Mouse (Mus musculus) midbrain, embryonic 15.5 days (tissue): ENCODE results near the gene Fam187b. TPM values are rescaled to one million over a fixed set of nuclear protein-coding genes. Genes with fewer than 3 reads are reported as not detected.

Experiments used
- ATAC-seq: fragments of 200-750 bp; cut with Nextera tagmentation; replicated peaks from 2 replicates; pipeline ENCODE4 v1.8.0; 2017; ENCODE audit warnings: moderate TSS enrichment
- H3K27ac ChIP-seq: fragments of 300-500 bp; sonication (generic); 2 replicates; pipeline ENCODE4 v1.5.1; 2015; ENCODE audit warnings: mild to moderate bottlenecking, inconsistent platforms
- H3K27me3 ChIP-seq: fragments of 300-500 bp; sonication (generic); replicated peaks from 2 replicates; pipeline ENCODE4 v1.6.1; 2015; ENCODE audit warnings: inconsistent platforms
- H3K36me3 ChIP-seq: fragments of 300-500 bp; sonication (generic); replicated peaks from 2 replicates; pipeline ENCODE4 v1.6.1; 2015; ENCODE audit warnings: inconsistent platforms
- H3K4me1 ChIP-seq: fragments of 300-500 bp; sonication (generic); 2 replicates; pipeline ENCODE4 v1.6.1; 2015; ENCODE audit warnings: inconsistent platforms
- H3K4me2 ChIP-seq: fragments of 300-500 bp; sonication (generic); 2 replicates; pipeline ENCODE4 v1.6.1; 2015; ENCODE audit warnings: inconsistent platforms, mild to moderate bottlenecking, moderate library complexity
- H3K4me3 ChIP-seq: fragments of 300-500 bp; sonication (generic); 2 replicates; pipeline ENCODE4 v1.5.1; 2015; ENCODE audit warnings: mild to moderate bottlenecking, inconsistent platforms
- H3K9ac ChIP-seq: fragments of 300-500 bp; sonication (generic); 2 replicates; pipeline ENCODE4 v1.6.1; 2015; ENCODE audit warnings: mild to moderate bottlenecking, inconsistent platforms
- H3K9me3 ChIP-seq: fragments of 300-500 bp; sonication (generic); 2 replicates; pipeline ENCODE4 v1.6.1; 2016; ENCODE audit warnings: inconsistent platforms
- WGBS: fragments of 180-500 bp; shearing (Covaris S2); methylation state at CpG from one replicate; pipeline ENCODE4 v1.1.7; 2015; ENCODE audit warnings: mixed read lengths; 5-methylcytosine and 5-hydroxymethylcytosine counted together
- polyA plus RNA-seq: library from polyadenylated mRNA; unstranded; fragments of >200 nt; fragmentation: Nextera tagmentation; extraction: Ambion mirVana; gene quantifications from 2 replicates; pipeline ENCODE4 v1.2.1, GENCODE M21; 2015

Gene Fam187b
- polyA plus RNA-seq, 1 experiment from 2014 or later: 0.68 TPM

DNA sequence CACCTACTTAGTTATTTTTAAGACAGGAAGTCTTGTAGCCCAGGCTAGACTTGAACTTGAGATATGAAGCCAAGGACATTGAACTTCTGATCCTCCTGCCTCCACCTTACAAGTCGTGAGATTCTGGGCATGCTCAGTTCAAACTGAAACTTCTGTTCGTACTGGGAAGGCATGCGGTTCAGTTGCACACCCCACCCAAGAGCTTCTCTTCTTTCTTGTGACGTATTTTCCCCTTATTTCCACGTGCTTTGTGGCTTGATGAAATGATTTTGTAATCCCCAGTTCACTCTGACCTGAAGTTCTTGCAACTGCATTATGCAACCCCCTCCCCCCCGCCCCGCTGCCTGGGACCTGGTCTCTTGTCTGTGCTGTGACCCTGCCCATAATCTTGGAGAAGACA, 58.1 kb downstream of the Fam187b start:
- H3K9ac ChIP-seq: no peak overlapping the region
- H3K9me3 ChIP-seq: no peaks in the 10 kb centered on the region
- whole genome bisulfite sequencing: 80% methylated on average over 7 of the region's 7 CpGs
- no peak for ATAC-seq
- no peak overlapping the region for H3K4me2 ChIP-seq
- H3K4me1 ChIP-seq: no peaks in the 10 kb centered on the region
- no peak overlapping the region for H3K27ac ChIP-seq
- H3K27me3 ChIP-seq: no peaks in the 10 kb centered on the region
- no peak overlapping the region for H3K4me3 ChIP-seq
- no peaks in the 10 kb centered on the region for H3K36me3 ChIP-seq

DNA sequence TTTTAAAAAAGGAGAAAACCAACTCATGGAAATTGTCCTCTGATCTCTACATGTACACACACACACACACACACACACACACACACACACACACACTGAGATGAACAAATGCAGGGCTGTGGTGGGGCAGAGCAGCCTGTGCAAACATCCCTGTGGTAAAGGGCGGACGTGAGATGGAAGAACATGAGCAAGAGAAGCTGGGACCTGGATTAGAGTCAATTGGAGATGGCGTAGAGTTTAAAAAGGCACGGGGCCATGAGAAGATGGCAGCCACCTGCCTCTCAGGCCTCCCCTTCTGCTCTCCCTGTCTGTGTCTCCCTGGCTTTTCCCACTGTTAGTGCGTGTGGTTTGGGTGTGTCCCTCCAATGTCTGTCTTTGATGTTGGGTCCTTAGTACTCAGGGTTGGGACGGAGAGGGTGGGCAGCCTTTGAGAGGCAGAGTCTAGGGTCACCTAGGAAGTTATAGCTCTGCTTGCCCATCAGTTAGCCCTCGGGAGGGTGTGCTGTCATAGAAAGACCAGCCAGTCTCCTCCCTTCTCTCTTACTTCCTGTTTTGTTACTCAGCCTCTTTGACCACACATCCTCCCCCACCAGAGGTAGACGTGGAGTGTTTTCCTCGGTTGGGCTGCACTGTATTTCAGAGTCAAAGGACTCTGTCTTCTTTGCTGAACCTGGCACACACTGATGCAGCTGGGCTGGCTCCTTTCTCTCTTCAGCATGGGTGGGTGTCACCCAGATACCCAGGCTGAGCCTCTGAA, 60.0 kb downstream of the Fam187b start:
- H3K4me2 ChIP-seq: no peak overlapping the region
- no peaks in the 10 kb centered on the region for H3K27me3 ChIP-seq
- 73% methylated on average over 9 of the region's 9 CpGs for WGBS
- H3K4me3 ChIP-seq: no peak overlapping the region
- H3K4me1 ChIP-seq: no peaks in the 10 kb centered on the region
- no peaks in the 10 kb centered on the region for H3K36me3 ChIP-seq
- no peak for ATAC-seq
- no peak overlapping the region for H3K9ac ChIP-seq
- no peaks in the 10 kb centered on the region for H3K9me3 ChIP-seq
- no peak overlapping the region for H3K27ac ChIP-seq

DNA sequence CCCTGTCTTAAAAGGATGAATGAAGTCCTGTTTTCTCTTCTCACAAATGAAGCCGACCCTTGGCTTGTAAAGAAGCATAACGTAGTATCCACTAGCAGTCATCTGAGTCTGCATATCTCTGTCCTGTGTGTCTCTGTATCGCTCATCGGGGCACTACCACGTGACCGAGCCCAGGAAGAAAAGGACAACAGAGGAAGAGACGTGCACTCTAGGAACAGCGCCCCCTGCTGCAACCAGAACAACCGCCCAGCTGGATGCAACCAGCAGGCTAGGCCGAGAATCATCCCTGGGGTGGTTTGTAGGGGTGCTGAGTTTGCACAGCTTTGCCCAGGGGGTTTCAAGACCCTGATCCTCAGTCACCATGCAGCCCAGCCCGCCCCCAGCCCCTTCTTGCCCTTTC, 61.2 kb downstream of the Fam187b start:
- no peak overlapping the region for H3K4me3 ChIP-seq
- H3K36me3 ChIP-seq: no peaks in the 10 kb centered on the region
- WGBS: 57% methylated on average over 11 of the region's 11 CpGs
- H3K9ac ChIP-seq: no peak overlapping the region
- no peak for ATAC-seq
- no peak overlapping the region for H3K4me2 ChIP-seq
- H3K27me3 ChIP-seq: no peaks in the 10 kb centered on the region
- no peaks in the 10 kb centered on the region for H3K4me1 ChIP-seq
- no peak overlapping the region for H3K27ac ChIP-seq
- H3K9me3 ChIP-seq: no peaks in the 10 kb centered on the region

DNA sequence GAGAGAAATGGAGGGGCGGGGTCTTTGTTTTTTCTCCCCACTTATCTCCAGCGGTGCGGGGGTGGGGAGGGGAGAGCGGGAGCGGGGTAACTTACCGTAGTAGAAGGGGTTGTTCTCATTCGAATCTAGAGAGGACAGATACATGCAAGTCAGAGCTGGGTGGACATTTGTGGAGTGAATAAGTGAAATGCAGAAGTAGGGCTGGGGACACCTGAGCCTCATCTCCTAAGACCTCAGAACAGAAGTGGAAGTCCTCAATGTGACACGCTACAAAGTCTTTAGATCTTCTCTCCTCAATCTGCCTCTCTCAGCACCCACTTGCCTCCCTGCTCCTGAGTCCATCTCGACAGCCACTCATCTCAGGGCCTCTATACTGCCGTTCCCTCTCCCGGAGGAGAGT, 61.7 kb downstream of the Fam187b start:
- no peak overlapping the region for H3K4me3 ChIP-seq
- no peaks in the 10 kb centered on the region for H3K27me3 ChIP-seq
- no peaks in the 10 kb centered on the region for H3K36me3 ChIP-seq
- H3K9ac ChIP-seq: no peak overlapping the region
- ATAC-seq: no peak
- no peaks in the 10 kb centered on the region for H3K9me3 ChIP-seq
- 85% methylated on average over 11 of the region's 11 CpGs for WGBS
- no peaks in the 10 kb centered on the region for H3K4me1 ChIP-seq
- H3K4me2 ChIP-seq: no peak overlapping the region
- H3K27ac ChIP-seq: no peak overlapping the region

DNA sequence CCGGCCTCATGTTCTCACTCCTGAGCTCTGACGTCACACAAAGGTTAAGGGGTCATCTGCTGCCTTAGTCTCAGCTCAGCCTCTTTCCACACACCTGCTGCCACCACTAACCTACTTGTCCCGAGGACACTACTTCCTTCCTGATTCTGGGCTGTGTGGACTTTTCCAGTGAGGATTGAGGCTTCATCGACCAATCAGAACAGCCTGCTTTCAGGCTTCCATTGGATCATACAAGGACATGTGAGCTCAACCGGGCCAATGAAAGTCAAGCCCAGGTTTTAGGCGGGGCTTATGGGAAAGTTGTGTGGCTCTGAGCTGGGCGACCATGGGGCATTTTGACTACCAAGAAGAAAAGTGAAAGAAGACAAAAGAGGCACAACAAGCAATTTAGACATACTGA, 63.3 kb downstream of the Fam187b start:
- no peaks in the 10 kb centered on the region for H3K4me1 ChIP-seq
- ATAC-seq: no peak
- H3K4me3 ChIP-seq: no peak overlapping the region
- H3K27ac ChIP-seq: no peak overlapping the region
- no peak overlapping the region for H3K4me2 ChIP-seq
- H3K9ac ChIP-seq: no peak overlapping the region
- WGBS: 85% methylated on average over 7 of the region's 7 CpGs
- no peaks in the 10 kb centered on the region for H3K36me3 ChIP-seq
- no peaks in the 10 kb centered on the region for H3K9me3 ChIP-seq
- peaks cover 13% of the 10 kb centered on the region for H3K27me3 ChIP-seq

DNA sequence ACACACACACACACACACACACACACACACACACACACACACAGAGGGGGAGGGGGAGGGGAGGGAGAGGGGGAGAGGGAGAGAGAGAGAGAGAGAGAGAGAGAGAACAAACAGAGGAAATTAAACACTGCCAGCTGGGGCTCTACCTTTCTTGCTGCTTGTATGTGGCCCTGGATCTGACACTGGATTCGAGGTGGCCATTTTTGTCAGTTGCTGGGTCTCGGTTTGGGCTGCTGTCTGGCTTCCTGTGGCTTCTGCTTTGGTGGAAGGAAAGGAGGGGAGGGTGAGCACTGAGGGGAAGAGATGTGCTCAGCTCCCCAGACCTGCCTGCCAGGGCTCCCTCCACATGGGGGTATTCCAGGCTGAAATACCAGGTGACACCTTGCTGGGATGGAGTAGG, 64.1 kb downstream of the Fam187b start:
- H3K4me1 ChIP-seq: peaks cover 3% of the 10 kb centered on the region; the same call in 1 of the 2 replicates
- H3K4me3 ChIP-seq: no peak overlapping the region
- no peak overlapping the region for H3K4me2 ChIP-seq
- H3K9me3 ChIP-seq: no peaks in the 10 kb centered on the region
- H3K36me3 ChIP-seq: no peaks in the 10 kb centered on the region
- no peak for ATAC-seq
- no peak overlapping the region for H3K9ac ChIP-seq
- peaks cover 19% of the 10 kb centered on the region for H3K27me3 ChIP-seq
- H3K27ac ChIP-seq: no peak overlapping the region
- 76% methylated on average over 2 of the region's 2 CpGs for WGBS

DNA sequence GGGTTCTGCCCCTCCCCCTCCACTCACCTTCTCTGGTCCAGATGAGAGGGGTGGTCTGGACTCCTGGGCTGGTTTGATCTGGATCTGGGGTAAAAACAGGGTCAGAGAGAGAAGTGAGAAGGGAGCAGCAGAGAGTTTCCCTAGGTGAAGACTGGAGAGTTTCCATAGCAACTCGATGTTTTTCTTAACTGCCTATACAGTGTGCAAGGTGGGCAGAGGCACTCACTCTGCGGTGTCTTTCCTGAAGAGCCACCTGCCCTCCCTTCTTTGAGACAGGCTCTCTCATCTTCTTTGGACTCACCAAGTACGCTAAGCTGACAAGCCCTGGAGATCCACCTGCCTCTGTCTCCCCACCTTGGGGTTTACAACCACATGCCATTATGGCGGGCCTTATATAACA, 65.4 kb downstream of the Fam187b start:
- Histone ChIP-seq H3K27me3 (peaks cover 30% of the 10 kb centered on the region), H3K4me1 (peaks cover 3% of the 10 kb centered on the region; the same call in 1 of the 2 replicates), H3K27ac (no peak overlapping the region), H3K9ac (no peak overlapping the region), H3K4me2 (no peak overlapping the region), H3K9me3 (no peaks in the 10 kb centered on the region), H3K4me3 (no peak overlapping the region), H3K36me3 (no peaks in the 10 kb centered on the region)
- 83% methylated on average over 4 of the region's 4 CpGs for WGBS
- no peak for ATAC-seq

Other genes starting within 250 kb of the Fam187b start
- gene Tmem147, start 244.2 kb upstream of the Fam187b start, polyA plus RNA-seq: 242 and 252 TPM in 2 replicates
- gene Gapdhs, start 230.1 kb upstream of the Fam187b start, polyA plus RNA-seq: 0.72 and 1.6 TPM in 2 replicates
- 2.4 and 3.0 TPM in 2 replicates for gene Sbsn, start 222.3 kb upstream of the Fam187b start, polyA plus RNA-seq
- gene Dmkn, start 210.0 kb upstream of the Fam187b start, polyA plus RNA-seq: 1.2 and 3.4 TPM in 2 replicates
- 4.4 TPM in 1 of 2 replicates, not detected in the other for gene Krtdap, start 185.9 kb upstream of the Fam187b start, polyA plus RNA-seq
- not detected in 2 replicates for gene Ffar2, start 150.0 kb upstream of the Fam187b start, polyA plus RNA-seq
- gene Ffar3, start 117.6 kb upstream of the Fam187b start, polyA plus RNA-seq: not detected in 2 replicates
- not detected in 2 replicates for gene Ffar1, start 112.2 kb upstream of the Fam187b start, polyA plus RNA-seq
- not detected in 2 replicates for gene Cd22, start 93.4 kb upstream of the Fam187b start, polyA plus RNA-seq
- gene Mag, start 58.9 kb upstream of the Fam187b start, polyA plus RNA-seq: 2.9 and 3.4 TPM in 2 replicates
- gene Hamp2, start 49.1 kb upstream of the Fam187b start, polyA plus RNA-seq: 0.49 TPM in 1 of 2 replicates, not detected in the other
- gene Hamp, start 29.8 kb upstream of the Fam187b start, polyA plus RNA-seq: not detected in 2 replicates
- gene Usf2, start 17.0 kb upstream of the Fam187b start, polyA plus RNA-seq: 32.3 and 32.6 TPM in 2 replicates
- 21.7 and 24.3 TPM in 2 replicates for gene Lsr, start 326 bp upstream of the Fam187b start, polyA plus RNA-seq
- gene Fxyd5, start 68.7 kb downstream of the Fam187b start, polyA plus RNA-seq: 24.8 and 26.8 TPM in 2 replicates
- gene Fxyd7, start 77.7 kb downstream of the Fam187b start, polyA plus RNA-seq: 174 and 186 TPM in 2 replicates
- 13.2 and 15.5 TPM in 2 replicates for gene Fxyd1, start 83.4 kb downstream of the Fam187b start, polyA plus RNA-seq
- 0.19 and 0.22 TPM in 2 replicates for gene Lgi4, start 85.6 kb downstream of the Fam187b start, polyA plus RNA-seq
- not detected in 2 replicates for gene Fxyd3, start 102.9 kb downstream of the Fam187b start, polyA plus RNA-seq
- 0.47 and 0.80 TPM in 2 replicates for gene Hpn, start 141.5 kb downstream of the Fam187b start, polyA plus RNA-seq
- 9.2 and 9.9 TPM in 2 replicates for gene Scn1b, start 153.2 kb downstream of the Fam187b start, polyA plus RNA-seq
- 262 and 274 TPM in 2 replicates for gene Gramd1a, start 182.1 kb downstream of the Fam187b start, polyA plus RNA-seq